Mouse (Mus musculus) brain, embryonic 14.5 days (tissue): ENCODE measurements around the gene Hic1.

ENCODE experiments used
- CTCF ChIP-seq: fragments of 200-500 bp; IDR thresholded peaks from 2 replicates; pipeline ENCODE4 v1.5.1; 2012; ENCODE audit warnings: inconsistent platforms, mild to moderate bottlenecking, moderate library complexity, borderline replicate concordance; ENCODE audit not compliant: insufficient read depth, insufficient read length; ENCODE audit errors: extremely low read depth
- POLR2A ChIP-seq: fragments of 200-500 bp; IDR thresholded peaks from 2 replicates; pipeline ENCODE4 v1.6.1; 2012; ENCODE audit warnings: mild to moderate bottlenecking, inconsistent platforms, borderline replicate concordance; ENCODE audit not compliant: poor library complexity, insufficient read depth, insufficient read length, severe bottlenecking; ENCODE audit errors: extremely low read depth

- TF ChIP-seq POLR2A (no peak), CTCF (no peak)
Observed at GRCm38 (mm10) chr11:75210093-75210492, 40.8 kb upstream of the Hic1 start.
